Mouse (Mus musculus): ENCODE data around the gene Sik2.

GRCm38 (mm10) chr9:51004062-51004461 is 4.8 kb downstream of the Sik2 start:
- TF ChIP-seq CTCF (IDR thresholded peaks at IDR 0.05; ENCODE audit: control insufficient read depth, insufficient read depth, insufficient read length): no peak
- no peak for TF ChIP-seq MYOG (IDR thresholded peaks at IDR 0.05; ENCODE audit: control insufficient read depth, extremely low read depth, insufficient read length)
- no peak for TF ChIP-seq MAX (IDR thresholded peaks at IDR 0.05)

Data from C2C12 (cell line).